Mouse (Mus musculus) bone marrow, adult 2 months (tissue): ENCODE results near the gene Hist2h3c1.

ENCODE experiments used
- CTCF ChIP-seq: fragments of 200-500 bp; IDR thresholded peaks from 2 replicates; pipeline ENCODE4 v1.5.1; 2011; ENCODE audit warnings: low read length, control low read depth; ENCODE audit not compliant: control insufficient read depth, insufficient read depth
- POLR2A ChIP-seq: fragments of 200-500 bp; IDR thresholded peaks from 2 replicates; pipeline ENCODE4 v1.6.1; 2011; ENCODE audit warnings: low read depth, mild to moderate bottlenecking, control low read depth, low read length, borderline replicate concordance; ENCODE audit not compliant: control insufficient read depth

- no peak for TF ChIP-seq CTCF
- no peak for TF ChIP-seq POLR2A
Observed at GRCm38 (mm10) chr3:96261623-96262022, 15.1 kb downstream of the Hist2h3c1 start.
